Mouse (Mus musculus) megakaryocyte-erythroid progenitor cell, adult 5-6 weeks (primary cell): ENCODE results near the gene Fancd2. TPM values are rescaled to one million over a fixed set of nuclear protein-coding genes. Genes with fewer than 3 reads are reported as not detected.

ENCODE experiments used
- ATAC-seq: replicated peaks from 2 replicates; pipeline ENCODE4 v1.8.0; 2016; ENCODE audit warnings: mild to moderate bottlenecking, inconsistent platforms; ENCODE audit not compliant: severe bottlenecking, poor library complexity, low FRiP score, low TSS enrichment
- total RNA-seq, 2 experiments: library from RNA; stranded (forward) in 1 of 2; stranded (reverse) in 1 of 2; fragments of 200-1000, 215-1000 nt in 1 of 2; fragments of >200 nt in 1 of 2; fragmentation: Nextera tagmentation in 1 of 2; gene quantifications; 2 replicates each; pipeline ENCODE4 v1.2.3; 2014 to 2017

Gene Fancd2
- total RNA-seq, 2 experiments from 2014 or later: 31.3 to 35.7 TPM

GRCm38 (mm10) chr6:113517434-113518080 lies 13.9 kb upstream of the Fancd2 start:
- ATAC-seq: peak; percentile 52

- ATAC-seq: no peak
These were observed 9.2 kb upstream of the Fancd2 start for GRCm38 (mm10) chr6:113522310-113522709.

GRCm38 (mm10) chr6:113523420-113523819 lies 8.1 kb upstream of the Fancd2 start:
- ATAC-seq: no peak

GRCm38 (mm10) chr6:113531840-113532404 lies 440 bp downstream of the Fancd2 start:
- no peak for ATAC-seq

GRCm38 (mm10) chr6:113534886-113535285 lies 3.4 kb downstream of the Fancd2 start:
- ATAC-seq: no peak

GRCm38 (mm10) chr6:113541610-113542009 lies 10.1 kb downstream of the Fancd2 start:
- no peak for ATAC-seq

GRCm38 (mm10) chr6:113543906-113544481 lies 12.5 kb downstream of the Fancd2 start:
- ATAC-seq: peak; percentile 84

- ATAC-seq: no peak
These were observed 28.3 kb downstream of the Fancd2 start for GRCm38 (mm10) chr6:113559736-113560135.

GRCm38 (mm10) chr6:113564557-113564956 lies 33.1 kb downstream of the Fancd2 start:
- ATAC-seq: no peak

GRCm38 (mm10) chr6:113576044-113576443 lies 44.6 kb downstream of the Fancd2 start:
- no peak for ATAC-seq

- ATAC-seq: no peak
These were observed 47.8 kb downstream of the Fancd2 start for GRCm38 (mm10) chr6:113579306-113579705.

GRCm38 (mm10) chr6:113583023-113583422 lies 51.5 kb downstream of the Fancd2 start:
- no peak for ATAC-seq

GRCm38 (mm10) chr6:113585065-113585464 lies 53.6 kb downstream of the Fancd2 start:
- no peak for ATAC-seq

GRCm38 (mm10) chr6:113586466-113587183 lies 55.1 kb downstream of the Fancd2 start:
- ATAC-seq: no peak

- no peak for ATAC-seq
These were observed 61.2 kb downstream of the Fancd2 start for GRCm38 (mm10) chr6:113592637-113593036.

- ATAC-seq: no peak
These were observed 66.5 kb downstream of the Fancd2 start for GRCm38 (mm10) chr6:113597945-113598344.

GRCm38 (mm10) chr6:113599833-113600232 lies 68.4 kb downstream of the Fancd2 start:
- ATAC-seq: no peak

- ATAC-seq: no peak
These were observed 69.2 kb downstream of the Fancd2 start, which contains the start of gene Fancd2os for GRCm38 (mm10) chr6:113600543-113601139. Fancd2os (minus strand) TSS chr6:113600715.

- peak; percentile 47 for ATAC-seq
These were observed 71.3 kb downstream of the Fancd2 start for GRCm38 (mm10) chr6:113602821-113603220.

GRCm38 (mm10) chr6:113603993-113604392 lies 72.5 kb downstream of the Fancd2 start:
- ATAC-seq: no peak
